Mouse (Mus musculus) myocyte (in vitro differentiated cells): ENCODE results near the gene Fam161b.

Experiments
- CEBPB ChIP-seq: IDR thresholded peaks from 2 replicates; pipeline ENCODE4 v1.6.1; 2011; ENCODE audit warnings: mild to moderate bottlenecking, moderate library complexity; ENCODE audit not compliant: poor library complexity, insufficient read depth, severe bottlenecking
- E2F4 ChIP-seq: IDR thresholded peaks from one replicate; pipeline ENCODE4 v1.6.1; 2011; ENCODE audit warnings: mild to moderate bottlenecking, control low read depth, moderate library complexity; ENCODE audit not compliant: insufficient read depth
- MAX ChIP-seq: IDR thresholded peaks from one replicate; pipeline ENCODE4 v1.6.1; 2011; ENCODE audit warnings: low read depth, mild to moderate bottlenecking, control low read depth
- MYOD1 ChIP-seq, 3 experiments: IDR thresholded peaks; one replicate each; pipeline ENCODE4 v1.6.1; 2011; ENCODE audit warnings: control low read depth in 2 of 3, low read depth in 2 of 3, mild to moderate bottlenecking in 2 of 3, moderate library complexity in 1 of 3; ENCODE audit not compliant: insufficient read length in 2 of 3, control insufficient read depth in 1 of 3
- POLR2A ChIP-seq: IDR thresholded peaks from one replicate; pipeline ENCODE4 v1.6.1; 2011; ENCODE audit warnings: low read depth, mild to moderate bottlenecking, control low read depth, moderate library complexity; ENCODE audit not compliant: insufficient read length
- POLR2AphosphoS2 ChIP-seq: IDR thresholded peaks from one replicate; pipeline ENCODE4 v1.6.1; 2011; ENCODE audit warnings: low read depth, control low read depth; ENCODE audit not compliant: insufficient read length
- USF1 ChIP-seq: IDR thresholded peaks from one replicate; pipeline ENCODE4 v1.6.1; 2011; ENCODE audit warnings: low read depth, mild to moderate bottlenecking, control low read depth, moderate library complexity

GRCm38 (mm10) chr12:84364291-84364690, 2.7 kb upstream of the Fam161b start:
- TF ChIP-seq POLR2AphosphoS2 (no peak), POLR2A (no peak), MAX (no peak), MYOD1 (IDR thresholded peaks at IDR 0.05; ENCODE audit: control insufficient read depth in 1 of 3, insufficient read length in 2 of 3, low read depth in 2 of 3) (no peak), USF1 (no peak), E2F4 (no peak), CEBPB (no peak)
